In the genomic region with DNA sequence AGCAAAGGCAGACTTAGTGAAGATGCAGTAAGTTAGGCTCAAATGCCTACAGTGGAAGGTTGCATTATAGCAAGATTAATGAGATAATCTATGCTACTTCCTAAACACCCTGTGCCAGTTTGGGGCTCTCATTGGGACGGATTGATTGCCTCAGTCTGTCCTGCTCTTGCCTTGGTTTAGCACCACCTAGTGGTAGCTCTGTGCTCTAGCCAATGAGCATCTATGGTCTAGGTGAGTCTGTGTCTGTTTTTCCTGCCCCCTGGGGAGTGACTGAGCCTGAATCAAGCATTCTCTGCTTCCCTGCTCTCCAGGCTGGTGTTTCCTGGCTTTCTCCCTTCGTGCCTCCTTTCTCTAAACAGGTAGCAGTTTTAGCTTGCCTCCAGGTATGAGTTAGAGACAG, we compare ENCODE assay signal across 8 mouse cellular contexts. TPM values are rescaled to one million over a fixed set of nuclear protein-coding genes. Genes with fewer than 3 reads are reported as not detected.
A peak's percentile ranks its signal among the peaks of the same experiment; 100 is the strongest.
DNase-seq lines count a peak whose midpoint lies in the region; ATAC-seq and TF ChIP-seq lines count a peak whose summit lies in the region.

No protein-coding gene starts in this region.

- WGBS in midbrain, embryonic 10.5 days, result 10% methylated on average over 2 of the region's 2 CpGs
- 5% methylated on average over 2 of the region's 2 CpGs for WGBS in midbrain, embryonic 13.5 days
- WGBS in forebrain, embryonic 11.5 days, result 7% methylated on average over 2 of the region's 2 CpGs
- 17% methylated on average over 2 of the region's 2 CpGs for WGBS in hindbrain, postnatal 0 days

- H3K9me3 ChIP-seq in midbrain, embryonic 10.5 days (replicated peaks), result no peaks in the 10 kb centered on the region
- H3K9me3 ChIP-seq in midbrain, embryonic 13.5 days, result no peaks in the 10 kb centered on the region
- H3K9me3 ChIP-seq in forebrain, embryonic 11.5 days (ENCODE audit: control insufficient read depth, low read length), result no peaks in the 10 kb centered on the region
- no peaks in the 10 kb centered on the region for H3K9me3 ChIP-seq in hindbrain, postnatal 0 days (ENCODE audit: low read length)

- peaks cover 53% of the 10 kb centered on the region for H3K36me3 ChIP-seq in midbrain, embryonic 10.5 days
- peaks cover 3% of the 10 kb centered on the region for H3K36me3 ChIP-seq in midbrain, embryonic 13.5 days
- no peaks in the 10 kb centered on the region for H3K36me3 ChIP-seq in forebrain, embryonic 11.5 days (ENCODE audit: control insufficient read depth, insufficient read depth, low read length)
- H3K36me3 ChIP-seq in hindbrain, postnatal 0 days (ENCODE audit: insufficient read depth, low read length), result no peaks in the 10 kb centered on the region

- ATAC-seq in midbrain, embryonic 13.5 days, result no peak
- peak; percentile 83 for ATAC-seq in forebrain, embryonic 11.5 days (replicated peaks; ENCODE audit: low FRiP score)
- peak; percentile 86 for ATAC-seq in hindbrain, postnatal 0 days

- peak; percentile 94 for TF ChIP-seq CTCF in hindbrain, postnatal 0 days (IDR thresholded peaks at IDR 0.05; ENCODE audit: low read depth)

- H3K9ac ChIP-seq in midbrain, embryonic 13.5 days (replicated peaks), result no peak overlapping the region
- no peak overlapping the region for H3K9ac ChIP-seq in forebrain, embryonic 11.5 days (ENCODE audit: low read length)
- H3K9ac ChIP-seq in hindbrain, postnatal 0 days (replicated peaks; ENCODE audit: low read length), result no peak overlapping the region

- H3K27ac ChIP-seq in midbrain, embryonic 10.5 days (replicated peaks), result no peak overlapping the region
- H3K27ac ChIP-seq in midbrain, embryonic 13.5 days, result no peak overlapping the region
- no peak overlapping the region for H3K27ac ChIP-seq in forebrain, embryonic 11.5 days (ENCODE audit: low read depth, low read length)
- no peak overlapping the region for H3K27ac ChIP-seq in hindbrain, postnatal 0 days

- H3K27me3 ChIP-seq in midbrain, embryonic 10.5 days (ENCODE audit: low read depth, poor library complexity, severe bottlenecking), result no peaks in the 10 kb centered on the region
- no peaks in the 10 kb centered on the region for H3K27me3 ChIP-seq in midbrain, embryonic 13.5 days
- H3K27me3 ChIP-seq in forebrain, embryonic 11.5 days (ENCODE audit: control insufficient read depth, insufficient read depth, low read length), result no peaks in the 10 kb centered on the region
- H3K27me3 ChIP-seq in hindbrain, postnatal 0 days (ENCODE audit: insufficient read depth, low read length), result no peaks in the 10 kb centered on the region

- H3K4me2 ChIP-seq in midbrain, embryonic 13.5 days (replicated peaks), result no peak overlapping the region
- H3K4me2 ChIP-seq in forebrain, embryonic 11.5 days (ENCODE audit: low read depth, low read length, severe bottlenecking), result no peak overlapping the region
- no peak overlapping the region for H3K4me2 ChIP-seq in hindbrain, postnatal 0 days (ENCODE audit: low read depth, low read length)

- no peaks in the 10 kb centered on the region for H3K4me1 ChIP-seq in midbrain, embryonic 10.5 days
- H3K4me1 ChIP-seq in midbrain, embryonic 13.5 days (replicated peaks), result no peaks in the 10 kb centered on the region
- H3K4me1 ChIP-seq in forebrain, embryonic 11.5 days (replicated peaks; ENCODE audit: control insufficient read depth, insufficient read depth, low read length), result no peaks in the 10 kb centered on the region
- H3K4me1 ChIP-seq in hindbrain, postnatal 0 days (ENCODE audit: insufficient read depth, low read length), result no peaks in the 10 kb centered on the region

- DNase-seq in midbrain, embryonic 10.5 days (ENCODE audit: low spot score), result peak; percentile 48
- DNase-seq in c-Kit-positive CD71-positive TER-119-positive erythroid progenitor cells, embryonic 14.5 days (ENCODE audit: low spot score), result peak; percentile 67
- DNase-seq in forebrain, embryonic 11.5 days (ENCODE audit: low spot score), result peak; percentile 71
- peak; percentile 82 for DNase-seq in hindbrain, postnatal 0 days (ENCODE audit: low spot score)
- DNase-seq in liver, result peak; percentile 74
- peak; percentile 87 for DNase-seq in naive thymus-derived CD4-positive, alpha-beta T cell, adult 2 months (ENCODE audit: low read depth)
- peak; percentile 76 for DNase-seq in thymus, postnatal 14 days

- no peak overlapping the region for H3K4me3 ChIP-seq in midbrain, embryonic 10.5 days
- no peak overlapping the region for H3K4me3 ChIP-seq in midbrain, embryonic 13.5 days (replicated peaks)
- no peak overlapping the region for H3K4me3 ChIP-seq in forebrain, embryonic 11.5 days (ENCODE audit: low read depth, low read length)
- H3K4me3 ChIP-seq in hindbrain, postnatal 0 days (ENCODE audit: low read length), result no peak overlapping the region

RNA-seq across cellular contexts. Expression of a gene that starts 25.2 kb away (rescaled TPM):
- polyA plus RNA-seq in midbrain, embryonic 10.5 days (2016; fragmentation: Nextera tagmentation; extraction: Ambion mirVana), result 44.0 and 47.1 TPM in 2 replicates
- 45.8 and 49.9 TPM in 2 replicates for polyA plus RNA-seq in midbrain, embryonic 13.5 days (2015; fragmentation: Nextera tagmentation; extraction: Ambion mirVana)
- polyA plus RNA-seq in forebrain, embryonic 11.5 days (2014; fragmentation: Nextera tagmentation; extraction: Ambion mirVana), result 44.6 and 46.4 TPM in 2 replicates
- 24.8 and 32.2 TPM in 2 replicates for total RNA-seq in hindbrain, postnatal 0 days (2014; rRNA removed)
- 37.1 and 39.7 TPM in 2 replicates for polyA plus RNA-seq in hindbrain, postnatal 0 days (2015; fragmentation: Nextera tagmentation; extraction: Ambion mirVana)

RNA-seq across cellular contexts. Expression of a gene that starts 25.8 kb away (rescaled TPM):
- polyA plus RNA-seq in midbrain, embryonic 10.5 days (2016; fragmentation: Nextera tagmentation; extraction: Ambion mirVana), result 50.1 and 51.6 TPM in 2 replicates
- polyA plus RNA-seq in midbrain, embryonic 13.5 days (2015; fragmentation: Nextera tagmentation; extraction: Ambion mirVana), result 20.3 and 22.7 TPM in 2 replicates
- polyA plus RNA-seq in forebrain, embryonic 11.5 days (2014; fragmentation: Nextera tagmentation; extraction: Ambion mirVana), result 52.3 and 56.6 TPM in 2 replicates
- 29.7 and 30.3 TPM in 2 replicates for total RNA-seq in hindbrain, postnatal 0 days (2014; rRNA removed)
- polyA plus RNA-seq in hindbrain, postnatal 0 days (2015; fragmentation: Nextera tagmentation; extraction: Ambion mirVana), result 11.1 and 11.4 TPM in 2 replicates
